Mouse (Mus musculus) bone marrow macrophage, adult 2 months (primary cell): ENCODE measurements around the gene Orc2.

Source experiments
- CTCF ChIP-seq: IDR thresholded peaks from 2 replicates; pipeline ENCODE4 v1.5.1; 2012; ENCODE audit warnings: low read depth, mild to moderate bottlenecking, low read length, moderate library complexity
- POLR2A ChIP-seq: IDR thresholded peaks from 2 replicates; pipeline ENCODE4 v1.6.1; 2012; ENCODE audit warnings: mild to moderate bottlenecking, low read depth, low read length, borderline replicate concordance

DNA sequence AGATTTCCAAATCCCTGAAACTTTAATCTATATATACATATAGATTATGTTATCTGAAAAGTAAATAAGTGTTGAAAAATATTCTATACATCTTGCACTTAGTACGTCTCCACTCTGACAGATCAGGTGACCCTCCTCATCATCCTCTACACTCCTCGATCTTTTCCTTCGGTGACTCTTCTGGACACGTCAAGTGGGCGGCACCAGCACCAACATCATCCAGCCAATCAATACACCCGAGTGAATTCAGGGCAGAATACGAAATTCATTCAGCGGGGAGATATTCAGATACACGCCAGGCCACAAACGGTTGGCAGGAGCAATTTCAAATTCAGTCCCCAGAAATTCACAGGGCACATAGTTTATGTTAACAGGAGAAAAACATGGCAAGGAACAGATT, 84.9 kb downstream of the Orc2 start:
- no peak for TF ChIP-seq POLR2A
- no peak for TF ChIP-seq CTCF
